Mouse (Mus musculus): ENCODE measurements at regions not wholly inside any gene's neighbourhood (a gene's known extent, or its start where the extent isn't known, plus 50 kb on each side); places are given as distances from the start of the nearest gene placed in this dataset.

DNA sequence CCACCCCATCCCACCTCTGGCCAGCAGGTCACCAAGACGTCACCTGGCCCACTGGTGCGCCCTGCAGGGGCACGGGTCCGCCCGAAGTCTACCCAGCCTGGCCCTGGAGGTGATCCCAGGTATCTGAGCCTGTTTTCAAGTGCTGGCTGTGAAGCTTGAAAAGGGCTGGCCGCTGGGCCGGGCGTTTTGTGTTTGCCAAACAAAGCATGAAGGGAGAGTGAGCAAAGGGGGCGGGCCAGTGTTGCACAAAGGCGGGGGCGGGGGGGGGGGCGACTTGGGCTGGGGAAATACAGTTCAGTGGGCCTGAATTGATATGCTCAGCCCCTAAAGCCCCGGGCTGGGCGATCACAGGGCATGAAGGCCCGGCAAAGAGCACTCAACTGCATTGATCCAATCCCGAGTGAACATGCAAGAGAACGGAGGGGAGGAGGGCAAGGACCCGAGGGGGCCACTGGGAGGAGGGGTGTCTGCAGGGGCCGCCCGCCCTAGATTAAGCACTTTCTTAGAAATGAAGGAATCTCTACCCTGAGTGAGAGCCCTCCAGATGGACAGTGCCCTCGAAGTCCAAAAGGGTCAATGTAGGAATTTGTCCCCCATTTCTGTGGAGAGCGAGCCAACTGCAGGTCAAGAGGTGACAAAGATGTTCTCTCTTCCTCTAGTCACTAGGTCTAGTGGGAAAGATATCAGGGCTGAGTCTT lies 61.8 kb downstream of the Sox3 start:
- TF ChIP-seq POLR2A (IDR thresholded peaks at IDR 0.05; ENCODE audit: extremely low read depth, insufficient read depth, low read length) (no peak), CTCF (IDR thresholded peaks at IDR 0.05; ENCODE audit: low read depth, low read length) (no peak)

Measured in liver, adult 2 months (tissue).